Mouse (Mus musculus) frontal cortex, postnatal 10 days (tissue): Measurements from ENCODE around the gene Gna15.

Experiments used
- DNase-seq, 2 experiments: peaks; one replicate each; pipeline ENCODE4 v3.0.0; 2022; ENCODE audit warnings: low spot score in 2 of 2, mixed read lengths in 1 of 2

Gene Gna15

DNA sequence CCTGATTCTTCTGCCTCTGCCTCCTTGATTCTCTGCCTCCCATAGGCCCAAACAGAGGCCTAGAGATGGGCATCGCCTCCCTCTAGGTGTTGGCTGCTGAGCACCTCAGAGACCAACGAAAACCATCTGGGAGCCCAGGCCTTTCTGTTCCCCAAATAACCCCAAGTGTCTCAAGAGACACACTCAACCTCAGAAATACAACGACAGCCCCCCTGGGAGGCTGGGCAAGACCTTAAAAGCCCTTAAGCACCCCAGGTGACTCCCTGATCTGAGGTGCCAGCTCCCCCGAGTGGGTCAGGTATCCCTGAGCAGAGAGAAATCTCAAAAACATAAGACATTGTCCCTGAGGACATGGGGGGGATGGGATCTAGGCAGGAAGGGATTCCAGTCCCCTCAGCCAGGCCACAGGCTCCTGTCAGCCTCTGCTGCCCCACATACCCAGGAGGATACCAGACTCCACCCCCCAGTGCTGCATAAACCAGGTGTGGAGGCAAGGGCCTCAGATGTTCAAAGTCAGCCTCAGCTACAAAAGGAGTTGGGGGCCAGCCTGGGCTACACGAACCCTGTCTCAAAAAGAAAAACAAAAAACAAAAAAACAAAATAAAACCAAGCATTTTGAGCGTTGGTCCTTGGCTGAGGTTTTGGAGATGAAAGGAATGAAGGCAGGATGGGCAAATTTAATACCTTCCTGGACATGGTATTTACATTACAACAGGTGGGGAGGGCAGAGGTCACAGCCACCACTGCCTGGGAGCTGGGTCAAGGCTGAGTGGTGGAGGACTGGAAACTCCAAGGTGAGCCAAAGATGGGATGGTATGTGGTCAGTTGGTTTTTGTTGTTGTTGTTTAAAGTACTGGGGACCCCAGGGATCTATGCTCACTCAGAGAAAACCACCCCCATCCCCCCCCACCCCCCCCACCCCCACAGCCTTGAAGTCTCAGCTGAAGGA lies 30.1 kb upstream of the Gna15 start:
- DNase-seq: no peak

DNA sequence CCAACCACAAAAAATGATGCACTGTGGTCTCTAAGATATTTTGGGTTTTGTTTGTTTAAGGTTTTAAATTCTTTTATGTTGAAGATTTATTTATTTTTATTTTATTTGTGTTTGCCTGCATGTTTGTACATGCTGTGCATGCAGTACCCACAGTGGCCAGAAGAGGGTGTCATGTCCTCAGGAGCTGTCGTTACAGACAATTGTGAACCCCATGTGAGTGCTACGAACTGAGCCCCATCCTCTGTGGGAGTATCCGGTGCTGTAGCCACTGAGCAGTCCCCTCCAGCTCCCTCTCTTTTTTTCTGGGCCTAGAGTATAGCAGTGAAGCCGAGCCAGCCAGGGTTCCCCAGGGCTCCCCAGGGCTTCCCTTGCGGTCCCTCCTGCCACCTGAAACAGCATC lies 29.2 kb upstream of the Gna15 start:
- no peak for DNase-seq

DNA sequence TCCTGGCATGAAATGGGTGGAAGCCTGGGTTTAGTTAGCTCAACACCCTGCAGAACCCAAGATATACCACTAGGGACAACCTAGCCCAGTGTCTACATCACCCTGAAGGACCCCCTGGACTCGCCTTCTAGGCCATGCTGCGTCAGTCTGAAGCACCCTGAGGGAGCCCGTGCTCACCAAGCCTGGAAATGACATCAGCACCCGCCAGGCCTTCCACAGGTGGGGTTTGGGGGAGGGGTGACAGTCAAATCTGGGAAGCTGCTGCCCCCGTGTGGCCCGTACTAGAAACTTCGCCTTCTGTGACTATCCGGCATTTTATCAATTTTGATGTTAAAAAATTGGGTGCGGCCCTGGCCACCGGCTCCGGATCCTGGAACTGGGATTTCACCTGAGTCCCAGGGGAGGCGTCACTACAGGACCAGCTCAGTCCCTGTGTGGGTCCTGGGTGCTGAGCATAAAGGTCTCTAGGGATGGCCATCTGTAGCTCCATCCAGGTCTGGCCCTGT lies 27.6 kb upstream of the Gna15 start:
- DNase-seq: peak; percentile 79 to 86

DNA sequence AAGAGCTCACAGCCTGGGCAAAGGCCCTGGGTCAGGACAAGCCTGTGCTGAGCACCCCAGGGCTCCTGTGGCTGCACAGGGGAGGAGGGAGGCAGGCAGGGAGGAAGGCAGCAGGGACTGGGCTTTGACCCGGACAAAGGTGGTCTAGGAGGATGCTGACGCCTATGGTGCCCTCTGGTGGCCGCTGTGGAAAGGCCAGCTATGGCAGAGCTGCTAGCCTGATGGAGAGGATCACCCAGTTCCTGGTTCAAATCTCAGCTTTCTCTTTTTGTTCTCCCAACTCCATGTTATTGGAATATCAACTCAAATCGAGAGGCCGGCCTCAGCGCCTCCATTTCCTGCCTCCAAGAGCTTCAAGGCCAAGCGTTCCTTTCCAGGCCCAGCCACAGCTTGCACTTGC lies 26.2 kb upstream of the Gna15 start:
- no peak for DNase-seq

DNA sequence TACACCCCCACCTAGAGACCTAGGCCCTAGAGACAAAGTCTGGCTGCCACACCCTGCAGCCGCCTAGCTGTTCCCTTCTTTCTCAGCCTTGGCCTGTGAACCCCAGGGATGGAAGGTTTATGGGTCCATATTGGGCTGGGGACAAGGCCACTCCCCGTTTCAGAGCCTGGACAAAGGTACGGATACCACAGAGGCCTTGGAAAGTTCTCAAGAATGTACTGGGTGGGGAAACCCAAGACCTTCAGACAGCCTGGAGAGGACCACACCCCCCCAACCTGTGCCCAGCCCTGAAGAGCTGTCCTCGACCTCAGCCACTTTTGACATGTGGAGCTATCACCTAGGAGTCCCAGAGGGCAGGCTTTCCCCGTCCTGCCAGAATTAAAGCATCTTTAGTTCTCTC lies 24.9 kb upstream of the Gna15 start:
- no peak for DNase-seq

DNA sequence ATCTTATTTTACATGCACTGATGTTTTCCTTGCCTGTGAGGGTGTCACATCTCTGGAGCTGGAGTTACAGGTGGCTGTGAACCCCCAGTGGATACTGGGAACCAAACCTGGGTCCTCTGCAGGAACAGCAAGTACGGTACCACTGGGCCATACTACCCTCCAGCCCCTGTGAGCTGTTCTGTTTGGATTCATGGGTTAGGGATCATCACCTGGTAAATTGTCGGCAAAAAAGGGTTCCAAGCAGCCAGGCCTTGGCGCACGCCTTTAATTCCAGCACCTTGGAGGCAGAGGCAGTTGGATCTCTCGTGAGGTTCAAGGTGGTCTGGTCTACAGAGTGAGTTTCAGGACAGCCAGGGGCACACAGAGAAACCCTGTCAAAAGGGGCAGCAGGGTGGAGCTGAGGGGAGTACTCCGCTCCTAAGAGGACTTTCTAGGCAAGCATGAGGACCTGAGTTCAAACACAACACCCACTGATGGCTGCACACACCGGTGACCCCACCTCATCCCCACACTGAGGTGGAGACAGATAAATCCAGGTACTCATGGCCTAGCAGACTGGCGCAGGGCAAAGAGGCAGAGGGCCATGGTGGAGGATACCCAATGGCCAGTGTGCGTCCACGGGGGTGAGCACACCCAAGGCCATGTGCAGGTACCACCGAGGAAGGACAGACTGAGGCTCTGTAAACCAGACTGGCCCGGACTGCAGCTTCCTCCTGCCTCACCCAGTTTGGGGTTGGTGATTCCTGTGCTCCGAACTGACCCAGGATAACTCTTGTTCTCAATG lies 23.0 kb upstream of the Gna15 start:
- DNase-seq: no peak

DNA sequence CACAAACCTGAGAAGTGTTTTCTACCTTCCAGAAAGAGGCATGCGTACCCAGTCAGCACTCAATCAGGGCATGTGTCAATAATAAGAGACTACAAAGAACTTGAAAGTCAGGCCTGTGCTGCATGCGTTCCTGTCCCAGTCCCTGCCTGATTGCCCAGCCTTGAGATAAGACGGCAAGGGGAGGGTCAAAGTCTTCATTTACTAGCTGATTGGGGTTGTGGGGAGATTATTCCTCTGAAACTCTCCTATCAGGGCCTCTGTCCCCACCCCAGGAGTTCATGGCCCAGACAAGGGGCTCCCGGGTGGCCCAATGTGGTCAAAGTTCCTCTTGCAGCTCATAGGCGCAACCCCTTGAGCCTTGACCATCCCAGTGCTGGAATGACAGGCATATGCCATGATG lies 22.3 kb upstream of the Gna15 start:
- DNase-seq: no peak

DNA sequence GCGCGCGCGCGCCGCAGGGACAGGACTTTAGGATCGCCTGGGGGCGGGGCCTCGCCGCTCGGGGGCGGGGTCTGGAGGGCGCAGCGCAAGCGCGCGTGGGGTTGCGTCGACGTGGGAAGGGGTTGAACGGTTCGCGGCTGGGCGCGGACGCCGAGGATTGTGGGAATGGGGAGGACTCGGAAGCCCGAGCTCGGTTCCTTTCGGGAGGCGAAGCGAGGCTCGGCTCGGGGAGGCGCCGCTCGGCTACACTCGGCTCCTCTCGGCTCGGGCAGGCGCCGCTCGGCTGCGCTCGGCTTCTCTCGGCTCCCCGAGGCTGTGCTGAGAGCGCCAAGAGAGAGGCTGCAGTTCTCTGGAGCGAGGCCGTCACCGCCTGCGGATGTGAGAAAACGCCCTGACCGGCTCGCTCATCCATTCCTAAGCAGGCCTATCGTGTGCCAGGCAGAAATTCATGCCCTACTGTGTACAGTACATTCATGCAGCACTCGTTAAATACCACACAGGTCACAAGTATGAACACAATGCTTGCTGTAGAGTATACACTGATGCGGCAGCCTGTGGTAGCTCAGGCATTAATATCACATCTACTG lies 21.2 kb upstream of the Gna15 start, which contains the start of gene Gna11:
Gna11 (minus strand) TSS at position 30 of the 587 bp plus-strand sequence.
- peak; percentile 99 to 100 for DNase-seq

DNA sequence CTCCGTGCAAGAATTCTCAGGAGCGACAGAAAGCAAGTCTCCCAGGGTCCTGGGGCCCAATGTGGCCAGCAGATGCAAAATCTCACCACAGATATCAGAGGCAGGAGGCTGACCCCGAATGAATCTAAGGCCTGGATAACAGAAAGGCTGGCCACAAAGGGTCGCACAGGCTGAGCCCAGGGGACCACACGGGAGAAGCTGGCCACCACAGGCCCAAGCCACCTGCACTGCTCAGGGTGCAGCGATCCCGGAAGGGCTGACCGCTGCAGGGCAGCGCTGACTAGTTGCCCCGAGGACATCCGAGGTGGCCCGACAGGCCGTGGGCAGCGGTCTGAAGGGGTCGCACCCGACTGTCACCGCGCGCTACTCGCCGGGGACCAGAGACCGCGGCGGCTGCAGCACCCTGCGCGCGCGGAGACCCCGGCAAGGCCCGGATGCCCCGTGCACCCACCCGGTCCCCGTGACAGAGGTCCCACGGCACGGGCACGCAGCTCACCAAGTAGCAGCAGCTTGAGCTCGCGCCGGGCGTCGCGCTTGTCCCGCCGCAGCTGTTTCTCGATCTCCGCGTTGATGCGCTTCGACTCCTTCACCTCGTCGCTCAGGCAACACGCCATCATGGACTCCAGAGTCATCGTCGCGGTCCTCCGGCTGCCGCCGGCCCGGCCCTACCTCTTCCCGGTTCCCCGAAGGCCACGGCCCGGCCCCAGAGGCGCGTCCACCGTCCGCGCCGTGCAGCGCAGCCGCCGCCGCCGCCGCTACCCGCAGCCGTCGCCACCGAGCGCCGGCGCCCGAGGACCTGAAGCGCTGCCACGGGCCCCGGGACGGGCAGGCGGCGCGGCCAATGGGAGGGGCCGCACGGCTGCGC lies 20.5 kb upstream of the Gna15 start:
- no peak for DNase-seq

DNA sequence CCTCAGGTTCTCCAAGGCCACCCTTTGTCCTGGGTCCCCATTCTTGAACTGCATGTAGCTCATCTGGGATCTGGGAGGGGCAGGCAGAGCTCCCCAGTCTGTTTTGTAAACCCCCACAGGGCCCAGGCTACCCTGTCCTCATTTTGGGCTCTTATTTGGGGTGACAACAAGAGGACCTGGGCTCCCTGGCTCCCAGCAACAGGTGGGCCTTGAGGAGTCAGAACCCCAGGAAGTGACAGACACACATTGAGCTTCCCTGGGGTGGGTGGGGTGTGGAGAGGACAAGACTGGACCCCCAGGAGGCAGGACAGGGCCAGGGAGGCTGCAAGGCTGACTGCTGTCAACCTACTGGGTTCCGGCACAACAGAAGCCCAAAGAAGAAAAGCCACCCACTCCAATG lies 19.6 kb upstream of the Gna15 start:
- DNase-seq: no peak

DNA sequence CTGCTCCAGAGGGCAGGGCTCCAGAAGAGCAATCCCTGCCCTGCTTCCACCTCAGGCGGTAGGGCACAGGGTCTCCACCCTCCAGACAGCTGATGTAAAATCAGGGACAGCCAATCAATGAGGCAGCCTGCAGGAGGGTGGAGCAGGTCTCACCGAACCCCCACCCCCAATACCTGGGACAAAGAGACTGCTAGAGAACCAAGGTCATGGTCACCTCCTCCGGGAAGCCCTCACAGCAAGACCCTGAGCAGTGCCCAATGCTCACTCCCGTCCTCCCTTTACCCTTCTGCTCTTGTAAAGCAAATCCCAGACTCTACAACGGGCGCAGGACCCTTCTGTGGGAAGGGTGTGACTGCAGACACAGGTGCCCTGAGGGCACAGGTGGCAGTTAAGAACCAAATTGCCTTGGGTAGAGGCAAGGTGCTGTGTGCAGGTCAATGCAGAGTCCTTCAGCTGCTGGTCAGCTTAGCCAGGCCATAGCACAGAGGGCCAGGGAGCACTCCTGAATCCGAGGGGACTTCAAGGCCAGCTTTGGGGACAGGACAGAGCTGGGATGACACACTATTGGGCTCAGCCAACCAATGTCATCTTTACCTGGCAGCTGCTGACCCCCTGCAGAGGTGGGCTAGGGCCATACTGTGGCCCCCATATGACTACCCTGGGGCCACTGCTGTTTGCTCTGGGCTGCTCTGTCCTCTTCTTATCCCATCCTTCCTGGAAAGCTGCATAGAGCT lies 18.9 kb upstream of the Gna15 start:
- DNase-seq: no peak

DNA sequence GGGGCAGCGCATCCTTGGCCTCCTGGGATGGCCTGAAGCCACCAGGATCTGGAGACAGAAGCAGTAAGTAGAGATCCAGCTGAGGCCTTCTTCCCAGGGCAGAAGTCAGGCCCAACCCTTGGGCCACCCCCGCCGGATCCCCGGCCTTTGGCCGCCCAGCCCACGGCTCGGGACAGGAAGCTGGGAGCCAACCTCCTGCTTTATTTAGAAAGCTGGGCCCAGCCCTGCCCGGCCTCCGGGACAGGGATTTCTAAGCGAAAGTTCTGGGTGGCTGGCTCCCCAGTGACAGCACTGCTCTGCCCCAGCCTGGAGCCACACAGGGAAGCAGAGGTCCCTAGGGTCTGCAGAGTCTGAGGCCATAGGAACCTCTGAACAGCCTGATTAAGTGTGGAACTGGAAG lies 17.8 kb upstream of the Gna15 start:
- DNase-seq: no peak

DNA sequence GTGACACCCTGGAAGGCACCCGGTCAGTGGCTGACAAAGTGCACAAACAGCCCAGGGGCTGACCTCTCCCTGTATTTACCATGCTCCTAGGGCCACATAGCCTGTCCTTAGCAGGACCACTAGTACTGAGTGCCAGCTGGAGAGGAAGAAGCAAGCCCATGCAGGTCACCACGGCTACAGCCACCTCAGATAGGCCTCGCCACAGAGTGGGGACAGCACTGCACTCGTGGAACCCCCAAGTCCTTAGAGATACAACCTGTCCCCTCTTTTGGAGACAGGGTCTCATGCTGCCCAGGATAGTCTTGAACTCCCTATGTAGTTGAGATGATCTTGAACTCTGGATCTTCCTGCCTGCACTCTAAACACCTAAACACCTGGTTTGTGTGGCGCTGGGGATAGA lies 17.3 kb upstream of the Gna15 start:
- no peak for DNase-seq

DNA sequence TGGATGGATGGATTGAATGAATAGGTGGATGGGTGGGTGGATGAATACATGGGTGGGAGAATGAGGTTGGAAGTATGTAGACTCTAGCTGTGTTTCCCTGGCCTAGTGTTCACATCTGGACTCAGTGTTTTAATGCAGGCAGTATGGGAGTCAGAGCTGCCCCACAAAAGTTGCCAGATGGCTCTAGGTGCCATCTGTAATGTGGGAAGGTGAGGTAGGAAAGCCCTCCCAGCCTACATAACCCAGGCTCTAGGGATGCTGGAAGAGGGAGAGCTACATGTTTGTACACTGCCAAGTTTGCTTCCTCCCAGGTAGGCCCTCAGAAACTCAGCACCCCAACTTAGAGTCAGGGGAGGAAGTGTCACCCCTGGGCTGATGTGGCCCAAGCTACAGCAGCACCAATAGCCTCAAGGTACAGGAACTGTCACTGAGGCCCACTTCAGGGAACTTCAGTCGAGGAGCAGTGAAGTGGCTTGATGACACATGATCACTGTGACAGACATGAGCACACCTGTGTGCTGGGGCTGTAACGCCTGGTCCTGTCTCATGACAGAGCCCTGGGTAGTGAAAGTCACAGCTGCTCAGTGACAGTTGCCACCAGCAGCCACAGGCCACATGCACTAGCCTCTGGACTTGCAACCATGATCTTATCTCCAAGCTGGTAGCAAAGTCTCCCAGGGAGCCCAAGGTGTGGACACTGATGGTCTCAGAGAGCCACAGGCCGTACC lies 14.5 kb upstream of the Gna15 start:
- no peak for DNase-seq

DNA sequence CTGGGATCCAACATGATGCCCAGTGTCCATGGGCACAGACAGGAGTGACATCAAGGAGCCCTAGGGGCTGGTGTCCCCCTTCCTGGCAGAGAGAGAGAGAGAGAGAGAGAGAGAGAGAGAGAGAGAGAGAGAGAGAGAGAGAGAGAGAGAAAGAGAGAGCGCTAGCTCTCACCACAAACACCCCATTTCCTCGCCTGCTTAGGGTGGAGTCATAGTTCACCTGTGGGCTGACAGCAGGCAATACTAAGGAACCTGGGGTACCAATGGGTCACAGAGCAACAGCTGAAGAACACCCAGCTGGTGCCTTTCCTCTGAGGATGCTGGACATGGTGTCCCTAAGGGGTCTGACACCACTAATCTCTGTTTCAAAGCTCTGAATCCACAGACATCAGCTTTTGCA lies 13.4 kb upstream of the Gna15 start:
- DNase-seq: no peak

DNA sequence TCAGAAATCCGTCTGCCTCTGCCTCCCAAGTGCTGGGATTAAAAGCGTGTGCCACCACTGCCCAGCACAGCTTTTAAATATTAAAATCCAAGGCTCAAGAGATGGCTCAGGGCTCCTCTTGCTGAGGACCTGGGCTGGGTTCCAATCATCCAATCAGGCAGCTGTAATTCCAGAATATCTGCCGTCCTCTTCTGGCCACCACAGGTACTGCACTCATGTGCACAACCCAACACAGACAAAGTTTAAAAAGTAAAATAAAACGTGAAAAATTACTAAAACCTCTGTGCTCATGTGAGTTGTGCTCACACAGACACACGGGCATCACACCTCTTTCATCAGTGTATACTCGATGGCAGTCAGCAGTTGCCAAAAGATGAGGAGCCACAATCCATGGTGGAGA lies 12.7 kb upstream of the Gna15 start:
- DNase-seq: no peak

DNA sequence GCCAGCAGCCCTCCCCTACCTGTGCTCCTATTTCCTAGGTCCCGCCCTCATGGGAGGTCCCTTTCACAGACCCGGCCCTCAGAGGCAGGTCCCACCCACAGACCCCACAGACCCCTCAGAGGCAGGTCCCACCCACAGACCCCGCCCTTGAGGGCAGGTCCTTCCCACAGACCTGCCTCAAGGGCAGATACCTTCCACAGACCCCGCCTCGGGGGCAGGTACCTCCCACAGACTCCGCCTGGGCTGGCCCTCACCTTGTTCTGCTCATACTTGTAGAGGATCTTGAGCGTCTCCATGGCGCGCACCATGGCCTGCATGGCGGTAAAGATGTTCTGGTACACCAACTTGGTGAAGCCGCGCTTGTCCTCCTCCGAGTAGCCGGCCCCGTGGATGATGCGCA lies 10.8 kb upstream of the Gna15 start:
- no peak for DNase-seq

DNA sequence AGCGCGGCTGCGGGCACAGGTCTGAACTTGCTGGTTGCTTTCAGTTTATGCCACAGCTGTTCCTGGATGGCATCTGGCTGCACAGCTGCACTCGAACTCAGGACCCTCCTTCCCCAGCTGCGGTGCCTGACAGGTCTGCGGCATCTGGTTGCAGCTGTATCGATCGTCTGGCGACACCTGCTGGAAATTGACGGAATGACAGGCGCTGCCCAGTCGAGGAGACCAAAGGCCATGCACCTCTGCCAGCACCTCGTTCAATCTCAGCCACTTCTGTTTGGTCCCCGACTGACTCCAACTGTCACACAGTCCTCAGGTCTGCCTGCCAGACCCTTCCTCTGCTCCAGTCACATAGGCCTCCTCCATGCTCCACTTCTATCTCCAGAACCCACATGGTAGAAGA lies 2.8 kb upstream of the Gna15 start:
- peak in 1 of 2 experiments; percentile 66 for DNase-seq

DNA sequence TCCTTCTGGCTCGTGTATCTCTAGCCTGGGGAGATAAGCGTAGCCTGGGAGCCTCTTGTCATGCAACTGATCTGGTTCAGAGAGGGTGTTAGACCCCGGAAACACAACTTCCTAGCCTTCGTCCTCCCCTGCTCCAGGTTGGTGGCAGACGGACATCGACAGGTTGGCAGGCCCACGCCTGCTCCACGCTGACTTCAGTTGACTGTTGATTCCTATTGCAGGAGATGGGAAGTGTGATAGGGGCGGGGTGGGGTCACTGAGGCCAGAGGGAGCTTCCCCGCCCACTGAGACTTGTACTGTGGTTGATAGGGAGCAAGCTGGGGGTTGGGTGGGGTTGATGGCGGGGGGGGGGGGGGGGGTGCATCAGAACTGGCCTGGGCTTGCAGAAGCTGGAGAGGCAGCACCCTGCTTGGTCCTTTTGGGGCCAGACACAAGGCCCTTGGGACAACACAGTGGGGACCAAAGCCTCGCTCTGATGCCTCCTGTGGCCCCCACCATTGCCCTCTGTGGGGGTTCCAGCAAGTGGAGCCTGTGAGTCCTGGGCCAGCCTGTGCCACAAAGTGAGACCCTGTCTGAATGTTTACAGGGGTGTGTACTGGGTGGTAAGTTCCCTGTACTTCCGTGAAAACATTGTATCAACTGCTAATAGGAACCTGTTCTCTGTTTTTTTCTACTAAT lies 1.1 kb upstream of the Gna15 start:
- DNase-seq: no peak
